Mouse (Mus musculus): ENCODE results near the gene Defb43. TPM values are rescaled to one million over a fixed set of nuclear protein-coding genes. Genes with fewer than 3 reads are reported as not detected.

The Defb43 gene
- polyA plus RNA-seq (2015; fragmentation: Nextera tagmentation; extraction: Ambion mirVana): not detected in 2 replicates

- Histone ChIP-seq H3K36me3 (no peaks in the 10 kb centered on the region), H3K27ac (replicated peaks) (no peak within 1 kb of the TSS), H3K4me2 (replicated peaks) (no peak within 1 kb of the TSS), H3K4me3 (replicated peaks) (no peak within 1 kb of the TSS), H3K27me3 (no peaks in the 10 kb centered on the region), H3K4me1 (no peaks in the 10 kb centered on the region), H3K9me3 (replicated peaks) (no peaks in the 10 kb centered on the region), H3K9ac (no peak within 1 kb of the TSS)
- 92% methylated on average over 5 of the region's 5 CpGs for WGBS
- ATAC-seq (ENCODE audit: insufficient number of reproducible peaks, low FRiP score, low TSS enrichment, low read depth): no peak
Measured at GRCm38 (mm10) chr14:63011471-63011870, at the start of gene Defb43. Defb43 (plus strand) TSS chr14:63011771.

DNA sequence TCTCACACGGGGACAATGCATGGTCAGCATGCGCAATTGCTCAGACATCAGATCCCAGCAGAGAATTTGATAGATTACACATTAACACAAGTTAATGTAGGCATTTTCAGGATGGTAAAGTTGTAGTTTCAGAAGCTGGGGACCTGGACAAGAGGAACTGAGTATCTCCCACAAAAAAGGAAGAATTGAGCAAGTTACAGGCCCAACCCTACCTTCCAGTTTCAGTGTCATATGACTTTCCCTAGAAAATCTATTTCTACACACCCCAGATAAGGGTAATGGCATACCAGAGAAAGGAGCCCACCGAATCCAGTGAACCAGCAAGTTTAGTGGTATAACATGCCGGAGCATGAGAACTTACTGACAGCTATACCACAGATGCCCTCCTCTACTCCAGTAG lies 47.9 kb upstream of the Defb43 start:
- H3K4me2 ChIP-seq (replicated peaks): no peak overlapping the region
- WGBS: 87% methylated on average over 4 of the region's 4 CpGs
- no peaks in the 10 kb centered on the region for H3K27me3 ChIP-seq
- peaks cover 7% of the 10 kb centered on the region; the same call in 1 of the 2 replicates for H3K4me1 ChIP-seq
- no peak overlapping the region for H3K4me3 ChIP-seq (replicated peaks)
- H3K9ac ChIP-seq: no peak overlapping the region
- no peaks in the 10 kb centered on the region for H3K9me3 ChIP-seq (replicated peaks)
- no peak for ATAC-seq (ENCODE audit: insufficient number of reproducible peaks, low FRiP score, low TSS enrichment, low read depth)
- no peak overlapping the region for H3K27ac ChIP-seq (replicated peaks)
- 0 out of 2 replicates have a peak, but pooled peaks cover 9% of the 10 kb centered on the region for H3K36me3 ChIP-seq

GRCm38 (mm10) chr14:62965342-62965741 lies 46.2 kb upstream of the Defb43 start:
- H3K9me3 ChIP-seq (replicated peaks): no peaks in the 10 kb centered on the region
- H3K27me3 ChIP-seq: no peaks in the 10 kb centered on the region
- no peak overlapping the region for H3K4me3 ChIP-seq (replicated peaks)
- H3K36me3 ChIP-seq: 0 out of 2 replicates have a peak, but pooled peaks cover 4% of the 10 kb centered on the region
- peaks cover 7% of the 10 kb centered on the region; the same call in 1 of the 2 replicates for H3K4me1 ChIP-seq
- no peak overlapping the region for H3K27ac ChIP-seq (replicated peaks)
- no peak overlapping the region for H3K4me2 ChIP-seq (replicated peaks)
- no peak for ATAC-seq (ENCODE audit: insufficient number of reproducible peaks, low FRiP score, low TSS enrichment, low read depth)
- 78% methylated on average over 5 of the region's 5 CpGs for WGBS
- H3K9ac ChIP-seq: no peak overlapping the region

DNA sequence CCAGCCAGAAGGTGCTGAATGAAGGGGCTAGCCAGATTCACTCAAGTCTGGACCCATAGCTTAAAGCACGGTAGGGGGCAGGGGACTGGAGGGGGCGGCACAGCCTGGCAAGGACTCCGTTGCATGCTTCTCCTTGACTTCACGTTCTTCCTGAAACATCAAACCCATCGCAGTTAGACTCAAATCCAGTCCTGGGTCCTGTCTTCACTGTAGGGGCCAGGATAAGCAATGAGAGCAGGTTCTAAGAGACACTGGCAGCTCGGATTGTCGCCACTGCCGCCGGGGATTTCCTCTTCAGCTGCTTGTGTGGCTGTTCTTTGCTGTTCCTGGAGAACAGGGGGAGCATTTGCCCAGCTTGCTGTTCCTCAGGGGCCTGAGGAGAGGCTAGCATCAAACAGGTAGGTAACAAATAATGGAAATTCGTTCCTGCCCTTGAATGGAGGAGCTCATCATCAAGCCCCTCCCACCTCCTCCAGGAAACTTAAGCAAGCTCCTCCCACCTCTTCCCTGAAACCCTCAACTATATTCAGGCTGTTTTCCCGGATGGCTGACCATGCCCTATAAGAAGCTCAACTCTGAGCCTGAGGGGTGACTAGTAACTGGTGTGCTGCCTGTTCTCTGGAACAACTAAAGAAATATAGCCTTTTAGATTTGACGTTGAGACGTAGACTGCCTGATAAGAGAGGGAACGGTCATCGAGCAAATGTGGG lies 45.6 kb upstream of the Defb43 start:
- no peaks in the 10 kb centered on the region for H3K27me3 ChIP-seq
- no peak overlapping the region for H3K9ac ChIP-seq
- 28% methylated on average over 15 of the region's 15 CpGs for WGBS
- no peak for ATAC-seq (ENCODE audit: insufficient number of reproducible peaks, low FRiP score, low TSS enrichment, low read depth)
- peak overlapping the region; percentile 44 for H3K4me2 ChIP-seq (replicated peaks)
- peaks cover 7% of the 10 kb centered on the region; the same call in 1 of the 2 replicates for H3K4me1 ChIP-seq
- peak overlapping the region; percentile 32 for H3K4me3 ChIP-seq (replicated peaks)
- 0 out of 2 replicates have a peak, but pooled peaks cover 2% of the 10 kb centered on the region for H3K36me3 ChIP-seq
- no peak overlapping the region; the same call in 1 of the 2 replicates for H3K27ac ChIP-seq (replicated peaks)
- H3K9me3 ChIP-seq (replicated peaks): no peaks in the 10 kb centered on the region

GRCm38 (mm10) chr14:62975046-62975445 lies 36.5 kb upstream of the Defb43 start:
- Histone ChIP-seq H3K4me1 (no peaks in the 10 kb centered on the region), H3K27ac (replicated peaks) (no peak overlapping the region), H3K36me3 (no peaks in the 10 kb centered on the region), H3K9me3 (replicated peaks) (no peaks in the 10 kb centered on the region), H3K27me3 (no peaks in the 10 kb centered on the region), H3K4me3 (replicated peaks) (no peak overlapping the region), H3K9ac (no peak overlapping the region), H3K4me2 (replicated peaks) (no peak overlapping the region)
- no peak for ATAC-seq (ENCODE audit: insufficient number of reproducible peaks, low FRiP score, low TSS enrichment, low read depth)
- WGBS: 14% methylated on average over 5 of the region's 5 CpGs

DNA sequence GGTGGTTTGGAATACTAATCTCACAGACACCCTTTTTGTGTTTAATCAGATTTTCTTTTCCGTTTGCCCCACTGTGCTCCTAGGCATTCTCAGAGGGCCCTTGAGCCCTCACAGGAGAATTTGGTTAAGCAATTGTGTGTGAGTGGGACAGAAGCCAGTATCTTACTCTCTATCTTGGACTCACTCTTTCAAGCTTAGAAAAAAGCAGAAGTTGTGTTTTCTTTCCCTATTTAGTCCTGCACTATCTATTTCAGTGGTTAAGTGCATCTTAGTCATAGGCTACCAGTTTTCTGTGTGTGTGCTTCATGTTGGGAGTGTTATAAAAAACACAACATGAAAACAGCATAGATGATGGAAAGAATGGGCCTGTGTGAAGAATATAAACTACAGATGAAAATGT lies 31.8 kb upstream of the Defb43 start:
- no peaks in the 10 kb centered on the region for H3K9me3 ChIP-seq (replicated peaks)
- H3K4me3 ChIP-seq (replicated peaks): no peak overlapping the region
- H3K4me2 ChIP-seq (replicated peaks): no peak overlapping the region
- H3K9ac ChIP-seq: no peak overlapping the region
- WGBS: 70% methylated on average over 1 of the region's 1 CpGs
- no peak for ATAC-seq (ENCODE audit: insufficient number of reproducible peaks, low FRiP score, low TSS enrichment, low read depth)
- H3K4me1 ChIP-seq: no peaks in the 10 kb centered on the region
- no peak overlapping the region for H3K27ac ChIP-seq (replicated peaks)
- no peaks in the 10 kb centered on the region for H3K27me3 ChIP-seq
- no peaks in the 10 kb centered on the region for H3K36me3 ChIP-seq

DNA sequence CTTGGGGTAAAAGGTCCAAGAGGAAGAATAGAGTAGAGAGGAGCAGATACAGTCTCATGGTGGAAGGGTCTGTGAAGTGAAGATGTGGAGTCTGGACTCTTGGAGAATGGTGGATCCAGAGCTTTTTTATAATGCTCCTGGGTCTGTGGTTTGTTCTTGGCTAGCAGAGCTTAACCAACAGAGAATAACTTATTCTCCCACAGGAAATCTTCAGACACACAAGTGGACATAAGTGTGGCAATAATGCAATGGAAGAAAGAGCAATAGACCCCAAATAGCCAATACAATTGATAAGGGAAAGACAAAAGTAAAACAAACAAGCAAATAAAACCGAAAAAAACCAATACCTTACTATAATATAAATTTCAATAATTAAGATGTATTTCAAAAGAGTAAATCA lies 27.2 kb upstream of the Defb43 start, which contains the start of gene Defb48:
Defb48 (minus strand) TSS at position 101 of the 400 bp plus-strand sequence.
- no peaks in the 10 kb centered on the region for H3K36me3 ChIP-seq
- 76% methylated on average over 1 of the region's 1 CpGs for WGBS
- no peak for ATAC-seq (ENCODE audit: insufficient number of reproducible peaks, low FRiP score, low TSS enrichment, low read depth)

GRCm38 (mm10) chr14:62991271-62991670 lies 20.3 kb upstream of the Defb43 start:
- no peak overlapping the region for H3K4me2 ChIP-seq (replicated peaks)
- no peaks in the 10 kb centered on the region for H3K4me1 ChIP-seq
- 69% methylated on average over 3 of the region's 3 CpGs for WGBS
- H3K36me3 ChIP-seq: no peaks in the 10 kb centered on the region
- H3K9ac ChIP-seq: no peak overlapping the region
- H3K9me3 ChIP-seq (replicated peaks): no peaks in the 10 kb centered on the region
- H3K4me3 ChIP-seq (replicated peaks): no peak overlapping the region
- no peak for ATAC-seq (ENCODE audit: insufficient number of reproducible peaks, low FRiP score, low TSS enrichment, low read depth)
- H3K27ac ChIP-seq (replicated peaks): no peak overlapping the region
- H3K27me3 ChIP-seq: no peaks in the 10 kb centered on the region

More for the DNA sequence above, 27.2 kb upstream of the Defb43 start, which contains the start of gene Defb48:
- no peak within 1 kb of the TSS for H3K9ac ChIP-seq
- no peaks in the 10 kb centered on the region for H3K9me3 ChIP-seq (replicated peaks)
- H3K4me2 ChIP-seq (replicated peaks): no peak within 1 kb of the TSS
- no peak within 1 kb of the TSS for H3K4me3 ChIP-seq (replicated peaks)
- H3K27ac ChIP-seq (replicated peaks): no peak within 1 kb of the TSS
- no peaks in the 10 kb centered on the region for H3K4me1 ChIP-seq
- H3K27me3 ChIP-seq: no peaks in the 10 kb centered on the region

- no peaks in the 10 kb centered on the region for H3K36me3 ChIP-seq
- H3K4me2 ChIP-seq (replicated peaks): no peak overlapping the region
- no peak overlapping the region for H3K9ac ChIP-seq
- ATAC-seq (ENCODE audit: insufficient number of reproducible peaks, low FRiP score, low TSS enrichment, low read depth): no peak
- WGBS: 70% methylated on average over 7 of the region's 7 CpGs
- H3K9me3 ChIP-seq (replicated peaks): no peaks in the 10 kb centered on the region
- H3K4me3 ChIP-seq (replicated peaks): no peak overlapping the region
- H3K4me1 ChIP-seq: no peaks in the 10 kb centered on the region
- H3K27ac ChIP-seq (replicated peaks): no peak overlapping the region
- no peaks in the 10 kb centered on the region for H3K27me3 ChIP-seq
Measured at GRCm38 (mm10) chr14:62991849-62992510, 19.6 kb upstream of the Defb43 start.

DNA sequence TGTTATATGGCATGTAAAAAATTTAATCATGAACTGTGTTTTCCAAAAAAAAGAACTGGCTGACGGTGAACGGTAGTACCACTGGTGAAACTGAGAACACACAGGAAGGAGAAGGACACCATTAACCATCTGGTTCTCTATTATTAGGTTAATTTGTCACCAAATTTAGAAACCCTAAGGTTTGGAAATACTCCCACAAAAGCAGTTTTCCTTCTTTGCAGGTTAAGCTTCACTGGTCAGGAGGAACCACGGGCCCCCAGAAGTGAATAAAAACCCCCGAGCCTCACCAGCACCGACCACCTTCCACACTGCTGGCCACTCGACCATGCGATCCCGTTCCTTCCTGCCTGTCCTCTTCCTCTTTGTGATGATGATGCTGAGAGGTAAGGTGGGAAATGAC lies 13.8 kb upstream of the Defb43 start, which contains the start of gene Defb47:
Defb47 (plus strand) TSS at position 301 of the 400 bp plus-strand sequence.
- 85% methylated on average over 8 of the region's 8 CpGs for WGBS
- H3K9ac ChIP-seq: no peak within 1 kb of the TSS
- H3K4me3 ChIP-seq (replicated peaks): no peak within 1 kb of the TSS
- H3K27ac ChIP-seq (replicated peaks): no peak within 1 kb of the TSS
- no peak for ATAC-seq (ENCODE audit: insufficient number of reproducible peaks, low FRiP score, low TSS enrichment, low read depth)
- H3K27me3 ChIP-seq: no peaks in the 10 kb centered on the region
- no peaks in the 10 kb centered on the region for H3K36me3 ChIP-seq
- no peaks in the 10 kb centered on the region for H3K9me3 ChIP-seq (replicated peaks)
- H3K4me2 ChIP-seq (replicated peaks): no peak within 1 kb of the TSS
- H3K4me1 ChIP-seq: no peaks in the 10 kb centered on the region

DNA sequence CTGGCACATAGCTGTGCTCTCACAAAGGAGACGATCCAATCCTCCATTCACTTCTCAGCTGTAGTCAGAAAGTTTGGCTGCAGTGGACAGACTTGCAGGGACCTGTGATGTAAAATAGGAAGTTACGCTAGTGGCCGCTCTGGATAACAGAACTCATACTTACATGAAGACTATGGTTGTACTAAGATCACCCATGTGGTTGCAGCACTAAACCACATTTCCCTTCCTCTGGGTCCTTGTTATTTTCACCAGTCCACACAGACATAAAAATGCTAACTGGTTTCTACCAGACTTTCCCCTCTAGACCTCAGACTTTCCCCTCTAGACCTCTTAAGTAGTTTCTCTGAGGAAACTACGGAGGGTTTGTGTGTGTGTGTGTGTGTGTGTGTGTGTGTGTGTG lies 12.6 kb upstream of the Defb43 start:
- Histone ChIP-seq H3K4me1 (no peaks in the 10 kb centered on the region), H3K36me3 (no peaks in the 10 kb centered on the region), H3K4me3 (replicated peaks) (no peak overlapping the region), H3K27ac (replicated peaks) (no peak overlapping the region), H3K9ac (no peak overlapping the region), H3K27me3 (no peaks in the 10 kb centered on the region), H3K4me2 (replicated peaks) (no peak overlapping the region), H3K9me3 (replicated peaks) (no peaks in the 10 kb centered on the region)
- 85% methylated on average over 4 of the region's 4 CpGs for WGBS
- no peak for ATAC-seq (ENCODE audit: insufficient number of reproducible peaks, low FRiP score, low TSS enrichment, low read depth)

Data from embryonic facial prominence, embryonic 15.5 days (tissue).